Mouse (Mus musculus): Measurements from ENCODE around the gene Celf1. TPM values are rescaled to one million over a fixed set of nuclear protein-coding genes. Genes with fewer than 3 reads are reported as not detected.

The Celf1 gene
- polyA plus RNA-seq, 1 experiment from 2014 or later: 78.8 TPM

- 54% methylated on average over 2 of the region's 2 CpGs for WGBS
- Histone ChIP-seq H3K4me1 (replicated peaks; ENCODE audit: control insufficient read depth, insufficient read depth, low read length) (no peaks in the 10 kb centered on the region), H3K36me3 (ENCODE audit: control insufficient read depth, insufficient read depth, low read length) (0 out of 2 replicates have a peak, but pooled peaks cover 2% of the 10 kb centered on the region), H3K27ac (ENCODE audit: low read depth, low read length) (no peak overlapping the region), H3K27me3 (ENCODE audit: control insufficient read depth, insufficient read depth, low read length) (no peaks in the 10 kb centered on the region), H3K9me3 (ENCODE audit: control insufficient read depth, low read length) (no peaks in the 10 kb centered on the region), H3K9ac (ENCODE audit: low read depth, low read length) (no peak overlapping the region), H3K4me3 (ENCODE audit: low read depth, low read length) (no peak overlapping the region), H3K4me2 (replicated peaks; ENCODE audit: low read depth, low read length) (no peak overlapping the region)
- DNase-seq (ENCODE audit: low spot score): no peak
- ATAC-seq (ENCODE audit: low FRiP score): no peak
Measured at GRCm38 (mm10) chr2:91023131-91023530, 82.9 kb downstream of the Celf1 start.

- no peaks in the 10 kb centered on the region for H3K9me3 ChIP-seq (ENCODE audit: control insufficient read depth, low read length)
- no peaks in the 10 kb centered on the region for H3K4me1 ChIP-seq (replicated peaks; ENCODE audit: control insufficient read depth, insufficient read depth, low read length)
- no peak overlapping the region for H3K9ac ChIP-seq (ENCODE audit: low read depth, low read length)
- ATAC-seq (ENCODE audit: low FRiP score) (no peak), DNase-seq (ENCODE audit: low spot score) (no peak)
- no peaks in the 10 kb centered on the region for H3K27me3 ChIP-seq (ENCODE audit: control insufficient read depth, insufficient read depth, low read length)
- H3K4me3 ChIP-seq (ENCODE audit: low read depth, low read length): no peak overlapping the region
- no peak overlapping the region for H3K4me2 ChIP-seq (replicated peaks; ENCODE audit: low read depth, low read length)
- 90% methylated on average over 1 of the region's 1 CpGs for WGBS
- no peak overlapping the region for H3K27ac ChIP-seq (ENCODE audit: low read depth, low read length)
- H3K36me3 ChIP-seq (ENCODE audit: control insufficient read depth, insufficient read depth, low read length): 0 out of 2 replicates have a peak, but pooled peaks cover 2% of the 10 kb centered on the region
Measured at GRCm38 (mm10) chr2:91023956-91024355, 83.8 kb downstream of the Celf1 start.

GRCm38 (mm10) chr2:91025081-91025516 is 84.9 kb downstream of the Celf1 start:
- no peak overlapping the region for H3K4me2 ChIP-seq (replicated peaks; ENCODE audit: low read depth, low read length)
- H3K27ac ChIP-seq (ENCODE audit: low read depth, low read length): no peak overlapping the region
- no peak overlapping the region for H3K9ac ChIP-seq (ENCODE audit: low read depth, low read length)
- H3K36me3 ChIP-seq (ENCODE audit: control insufficient read depth, insufficient read depth, low read length): 0 out of 2 replicates have a peak, but pooled peaks cover 2% of the 10 kb centered on the region
- DNase-seq (ENCODE audit: low spot score) (no peak), ATAC-seq (ENCODE audit: low FRiP score) (no peak)
- H3K27me3 ChIP-seq (ENCODE audit: control insufficient read depth, insufficient read depth, low read length): no peaks in the 10 kb centered on the region
- WGBS: 90% methylated on average over 1 of the region's 1 CpGs
- no peaks in the 10 kb centered on the region for H3K4me1 ChIP-seq (replicated peaks; ENCODE audit: control insufficient read depth, insufficient read depth, low read length)
- H3K4me3 ChIP-seq (ENCODE audit: low read depth, low read length): no peak overlapping the region
- H3K9me3 ChIP-seq (ENCODE audit: control insufficient read depth, low read length): no peaks in the 10 kb centered on the region

- no peak overlapping the region for H3K9ac ChIP-seq (ENCODE audit: low read depth, low read length)
- H3K27ac ChIP-seq (ENCODE audit: low read depth, low read length): no peak overlapping the region
- no peaks in the 10 kb centered on the region for H3K36me3 ChIP-seq (ENCODE audit: control insufficient read depth, insufficient read depth, low read length)
- ATAC-seq (ENCODE audit: low FRiP score) (no peak), DNase-seq (ENCODE audit: low spot score) (no peak)
- H3K27me3 ChIP-seq (ENCODE audit: control insufficient read depth, insufficient read depth, low read length): no peaks in the 10 kb centered on the region
- H3K4me3 ChIP-seq (ENCODE audit: low read depth, low read length): no peak overlapping the region
- H3K4me2 ChIP-seq (replicated peaks; ENCODE audit: low read depth, low read length): no peak overlapping the region
- H3K4me1 ChIP-seq (replicated peaks; ENCODE audit: control insufficient read depth, insufficient read depth, low read length): no peaks in the 10 kb centered on the region
- no peaks in the 10 kb centered on the region for H3K9me3 ChIP-seq (ENCODE audit: control insufficient read depth, low read length)
- 79% methylated on average over 1 of the region's 1 CpGs for WGBS
Measured at GRCm38 (mm10) chr2:91026491-91026890, 86.3 kb downstream of the Celf1 start.

- H3K9ac ChIP-seq (ENCODE audit: low read depth, low read length): no peak overlapping the region
- ATAC-seq (ENCODE audit: low FRiP score) (no peak), DNase-seq (ENCODE audit: low spot score) (no peak)
- WGBS: 80% methylated on average over 9 of the region's 9 CpGs
- H3K27me3 ChIP-seq (ENCODE audit: control insufficient read depth, insufficient read depth, low read length): no peaks in the 10 kb centered on the region
- no peak overlapping the region for H3K4me2 ChIP-seq (replicated peaks; ENCODE audit: low read depth, low read length)
- H3K36me3 ChIP-seq (ENCODE audit: control insufficient read depth, insufficient read depth, low read length): no peaks in the 10 kb centered on the region
- H3K4me1 ChIP-seq (replicated peaks; ENCODE audit: control insufficient read depth, insufficient read depth, low read length): no peaks in the 10 kb centered on the region
- no peak overlapping the region for H3K27ac ChIP-seq (ENCODE audit: low read depth, low read length)
- H3K9me3 ChIP-seq (ENCODE audit: control insufficient read depth, low read length): no peaks in the 10 kb centered on the region
- no peak overlapping the region for H3K4me3 ChIP-seq (ENCODE audit: low read depth, low read length)
Measured at GRCm38 (mm10) chr2:91027391-91028214, 87.4 kb downstream of the Celf1 start.

- ATAC-seq (ENCODE audit: low FRiP score): no peak
- Histone ChIP-seq H3K27me3 (ENCODE audit: control insufficient read depth, insufficient read depth, low read length) (no peaks in the 10 kb centered on the region), H3K27ac (ENCODE audit: low read depth, low read length) (no peak overlapping the region), H3K9ac (ENCODE audit: low read depth, low read length) (no peak overlapping the region), H3K36me3 (ENCODE audit: control insufficient read depth, insufficient read depth, low read length) (no peaks in the 10 kb centered on the region), H3K4me2 (replicated peaks; ENCODE audit: low read depth, low read length) (no peak overlapping the region), H3K4me3 (ENCODE audit: low read depth, low read length) (no peak overlapping the region), H3K4me1 (replicated peaks; ENCODE audit: control insufficient read depth, insufficient read depth, low read length) (no peaks in the 10 kb centered on the region), H3K9me3 (ENCODE audit: control insufficient read depth, low read length) (no peaks in the 10 kb centered on the region)
- no peak for DNase-seq (ENCODE audit: low spot score)
- WGBS: 84% methylated on average over 4 of the region's 4 CpGs
Measured at GRCm38 (mm10) chr2:91031216-91031615, 91.0 kb downstream of the Celf1 start.

- H3K27ac ChIP-seq (ENCODE audit: low read depth, low read length): no peak overlapping the region
- ATAC-seq (ENCODE audit: low FRiP score) (no peak), DNase-seq (ENCODE audit: low spot score) (no peak)
- no peaks in the 10 kb centered on the region for H3K4me1 ChIP-seq (replicated peaks; ENCODE audit: control insufficient read depth, insufficient read depth, low read length)
- H3K9me3 ChIP-seq (ENCODE audit: control insufficient read depth, low read length): no peaks in the 10 kb centered on the region
- H3K4me2 ChIP-seq (replicated peaks; ENCODE audit: low read depth, low read length): no peak overlapping the region
- H3K36me3 ChIP-seq (ENCODE audit: control insufficient read depth, insufficient read depth, low read length): no peaks in the 10 kb centered on the region
- no peak overlapping the region for H3K9ac ChIP-seq (ENCODE audit: low read depth, low read length)
- 15% methylated on average over 3 of the region's 3 CpGs for WGBS
- H3K27me3 ChIP-seq (ENCODE audit: control insufficient read depth, insufficient read depth, low read length): no peaks in the 10 kb centered on the region
- H3K4me3 ChIP-seq (ENCODE audit: low read depth, low read length): no peak overlapping the region
Measured at GRCm38 (mm10) chr2:91033000-91033399, 92.8 kb downstream of the Celf1 start.

- WGBS: 68% methylated on average over 9 of the region's 9 CpGs
- Histone ChIP-seq H3K4me2 (replicated peaks; ENCODE audit: low read depth, low read length) (no peak within 1 kb of the TSS), H3K9ac (ENCODE audit: low read depth, low read length) (no peak within 1 kb of the TSS), H3K27ac (ENCODE audit: low read depth, low read length) (no peak within 1 kb of the TSS), H3K9me3 (ENCODE audit: control insufficient read depth, low read length) (no peaks in the 10 kb centered on the region), H3K4me1 (replicated peaks; ENCODE audit: control insufficient read depth, insufficient read depth, low read length) (no peaks in the 10 kb centered on the region), H3K4me3 (ENCODE audit: low read depth, low read length) (no peak within 1 kb of the TSS), H3K36me3 (ENCODE audit: control insufficient read depth, insufficient read depth, low read length) (no peaks in the 10 kb centered on the region), H3K27me3 (ENCODE audit: control insufficient read depth, insufficient read depth, low read length) (no peaks in the 10 kb centered on the region)
- no peak for ATAC-seq (ENCODE audit: low FRiP score)
- DNase-seq (ENCODE audit: low spot score): no peak
Measured at GRCm38 (mm10) chr2:91035385-91035784, 95.2 kb downstream of the Celf1 start, which contains the start of gene Rapsn. Gene Rapsn (plus strand): TSS chr2:91035620.

GRCm38 (mm10) chr2:91041786-91042185 is 101.6 kb downstream of the Celf1 start:
- no peaks in the 10 kb centered on the region for H3K27me3 ChIP-seq (ENCODE audit: control insufficient read depth, insufficient read depth, low read length)
- H3K4me3 ChIP-seq (ENCODE audit: low read depth, low read length): no peak overlapping the region
- WGBS: 69% methylated on average over 8 of the region's 8 CpGs
- no peak overlapping the region for H3K9ac ChIP-seq (ENCODE audit: low read depth, low read length)
- no peaks in the 10 kb centered on the region for H3K4me1 ChIP-seq (replicated peaks; ENCODE audit: control insufficient read depth, insufficient read depth, low read length)
- no peaks in the 10 kb centered on the region for H3K9me3 ChIP-seq (ENCODE audit: control insufficient read depth, low read length)
- no peaks in the 10 kb centered on the region for H3K36me3 ChIP-seq (ENCODE audit: control insufficient read depth, insufficient read depth, low read length)
- ATAC-seq (ENCODE audit: low FRiP score) (no peak), DNase-seq (ENCODE audit: low spot score) (no peak)
- H3K27ac ChIP-seq (ENCODE audit: low read depth, low read length): no peak overlapping the region
- no peak overlapping the region for H3K4me2 ChIP-seq (replicated peaks; ENCODE audit: low read depth, low read length)

Measured in hindbrain, embryonic 11.5 days (tissue).